Mouse (Mus musculus): Measurements from ENCODE around the gene Tmc8. TPM values are rescaled to one million over a fixed set of nuclear protein-coding genes. Genes with fewer than 3 reads are reported as not detected.

The Tmc8 gene
- 1 to 10 TPM; 1.5 to 3.3 (median 3.0) TPM for total RNA-seq (2022)

DNA sequence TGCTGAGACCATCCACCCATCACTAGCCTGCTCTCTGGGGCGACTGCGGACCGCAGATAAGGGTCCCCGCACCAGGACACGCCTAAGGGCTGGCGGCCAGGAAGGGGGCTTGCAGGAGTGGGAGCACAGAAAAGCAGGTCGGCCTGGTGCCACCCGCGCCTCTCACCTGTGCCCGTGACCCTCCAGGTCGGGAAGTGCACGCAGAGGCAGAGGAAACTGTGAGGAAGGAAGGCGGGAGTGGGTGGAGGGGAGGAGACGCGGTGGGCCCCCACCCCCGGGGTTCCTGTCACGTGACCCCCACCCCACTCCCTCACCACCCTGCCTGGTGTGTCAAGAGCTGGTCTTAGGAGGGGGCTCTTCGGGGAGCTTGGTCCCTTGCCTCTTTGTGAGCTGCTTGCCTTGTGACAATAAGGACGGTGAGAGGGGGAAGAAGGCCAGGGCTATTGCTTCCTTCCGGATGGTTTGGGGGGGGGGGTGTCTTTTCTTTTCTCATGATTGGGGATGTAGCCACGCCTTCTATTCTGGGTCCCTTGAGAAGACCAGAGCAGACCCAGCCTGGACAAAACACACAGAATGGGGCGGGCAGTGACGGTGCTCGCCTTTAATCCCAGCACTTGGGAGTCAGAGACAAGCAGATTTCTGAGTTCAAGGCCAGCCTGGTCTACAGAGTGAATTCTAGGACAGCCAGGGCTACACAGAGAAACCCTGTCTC, at the start of gene Tmc8, which contains the start of gene Tmc6:
Gene Tmc8, plus strand, starts transcription at position 84 of the 712 bp plus-strand sequence.
Gene Tmc6, minus strand, starts transcription at position 206 of the 712 bp plus-strand sequence.
- no peak for DNase-seq

DNA sequence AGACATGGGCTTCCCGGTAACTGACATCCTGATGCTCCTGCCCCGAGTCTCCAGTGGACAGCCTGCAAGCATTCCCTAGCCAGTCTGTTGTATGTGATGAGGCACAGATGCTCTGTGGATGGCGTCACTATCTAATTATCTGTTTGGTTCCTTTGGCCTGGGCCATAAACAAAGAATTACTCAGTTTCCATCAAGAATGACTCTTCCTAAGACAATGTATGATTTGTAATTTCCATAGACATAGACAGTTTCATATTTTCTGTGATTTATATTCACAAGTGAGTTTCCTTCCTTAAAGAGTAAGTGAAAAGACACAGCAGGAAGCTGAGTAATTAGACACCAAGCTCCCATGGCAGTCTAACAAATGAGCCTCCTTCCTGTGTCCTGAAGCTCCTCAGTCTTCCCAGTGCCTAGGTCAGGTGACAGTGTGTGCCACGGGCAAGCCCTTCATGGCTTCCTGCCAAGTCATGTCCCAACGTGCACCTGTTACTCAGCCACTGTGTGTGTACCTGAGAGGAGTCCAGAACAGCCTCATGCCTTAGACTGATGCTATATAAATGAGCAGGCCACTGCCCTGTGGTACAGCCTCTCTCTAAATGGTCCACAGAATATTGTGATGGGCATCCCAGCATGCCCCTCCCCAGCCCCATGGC, 45.7 kb upstream of the Tmc8 start:
- no peak for DNase-seq

DNA sequence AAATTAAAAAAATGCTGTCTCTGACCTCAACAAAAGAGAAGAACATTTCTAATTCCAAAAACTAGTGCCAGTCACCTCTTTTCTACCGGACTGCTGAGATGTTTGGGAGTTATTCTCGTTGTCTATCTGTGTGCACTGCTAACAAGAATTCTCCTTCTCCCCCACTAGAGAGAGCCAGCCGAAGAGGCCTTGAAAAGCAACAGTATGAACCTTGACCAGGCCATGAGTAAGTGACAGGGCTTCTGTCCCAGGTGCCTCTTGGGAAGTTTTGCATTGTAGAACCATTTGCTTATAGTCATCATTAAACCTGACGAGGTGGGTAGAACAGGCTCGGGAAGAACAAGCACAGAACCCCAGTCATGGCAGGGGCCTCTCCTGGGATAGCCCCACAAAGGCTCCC, 43.8 kb upstream of the Tmc8 start:
- no peak for DNase-seq

GRCm38 (mm10) chr11:117741128-117741527, 40.7 kb upstream of the Tmc8 start:
- no peak for DNase-seq

DNA sequence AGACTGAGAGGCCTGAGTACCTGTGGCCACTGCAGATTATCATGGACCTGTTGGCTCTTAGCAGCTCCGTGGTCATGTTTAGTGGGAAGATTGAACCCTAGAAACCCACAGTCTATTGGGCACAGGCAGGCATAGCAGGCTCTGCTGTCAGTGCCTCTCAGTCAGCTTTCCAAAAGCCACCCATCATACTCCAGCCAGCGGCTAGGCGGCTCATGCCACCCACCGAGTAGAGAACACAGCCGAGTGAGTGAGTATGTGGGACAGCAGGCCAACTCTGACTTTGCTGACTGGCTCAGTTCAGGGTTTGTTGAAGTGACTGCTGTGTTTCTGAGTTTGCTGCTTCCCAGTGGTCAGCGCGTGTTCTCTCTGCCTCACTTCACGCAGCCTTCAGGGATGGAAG, 39.6 kb upstream of the Tmc8 start:
- DNase-seq = no peak

DNA sequence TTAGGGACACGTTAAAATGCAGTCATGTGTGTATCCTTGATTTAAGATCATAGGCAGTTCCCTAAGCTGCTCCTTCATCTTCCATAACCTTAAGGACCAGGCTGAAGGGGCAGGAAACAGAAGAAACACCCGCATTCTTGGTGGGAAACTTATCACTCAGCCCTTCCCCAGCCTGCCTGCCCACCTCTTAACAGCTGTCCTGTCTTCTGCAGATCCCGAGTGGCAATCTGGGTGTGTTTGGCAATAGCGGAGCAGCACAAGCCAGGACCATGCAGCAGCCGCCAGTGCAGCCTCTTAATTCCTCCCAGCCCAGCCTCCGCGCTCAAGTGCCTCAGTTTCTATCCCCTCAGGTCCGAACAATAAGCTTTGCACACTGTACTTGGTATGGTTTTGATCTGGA, 39.2 kb upstream of the Tmc8 start:
- DNase-seq = no peak

DNA sequence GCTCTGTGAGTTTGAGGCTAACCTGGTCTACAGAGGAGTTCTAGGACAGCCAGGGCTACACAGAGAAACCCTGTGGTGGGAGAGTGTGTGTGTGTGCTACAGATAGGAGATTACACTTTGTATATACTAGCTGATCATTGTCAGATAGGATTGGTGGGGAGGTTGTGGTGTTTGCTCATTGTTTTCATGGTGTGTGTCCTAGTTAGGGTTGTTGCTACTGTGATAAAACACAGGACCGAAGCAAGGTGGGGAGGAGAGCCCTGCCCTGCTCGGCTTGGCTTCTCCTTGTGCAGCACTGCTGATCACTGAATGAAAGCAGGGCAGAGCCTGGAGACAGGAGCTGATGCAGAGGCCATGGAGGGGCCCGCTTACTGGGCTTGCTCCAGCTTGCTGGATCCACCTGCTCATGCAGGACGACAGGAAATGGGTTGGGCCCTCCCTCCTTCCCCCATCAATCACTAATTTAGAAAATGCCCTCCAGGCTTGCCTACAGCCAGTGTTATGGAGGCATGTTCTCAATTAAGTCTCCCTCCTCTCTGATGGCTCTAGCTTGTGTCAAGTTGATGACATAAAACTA, 38.3 kb upstream of the Tmc8 start:
- no peak for DNase-seq

- no peak for DNase-seq
Measured at GRCm38 (mm10) chr11:117748628-117749027, 33.2 kb upstream of the Tmc8 start.

GRCm38 (mm10) chr11:117749414-117749813, 32.5 kb upstream of the Tmc8 start:
- no peak for DNase-seq

GRCm38 (mm10) chr11:117751544-117751943, 30.3 kb upstream of the Tmc8 start:
- DNase-seq = no peak

GRCm38 (mm10) chr11:117755891-117756290, 26.0 kb upstream of the Tmc8 start:
- no peak for DNase-seq

GRCm38 (mm10) chr11:117759267-117759666, 22.6 kb upstream of the Tmc8 start:
- no peak for DNase-seq

- DNase-seq = no peak
Measured at GRCm38 (mm10) chr11:117760374-117761119, 21.3 kb upstream of the Tmc8 start.

- DNase-seq = no peak
Measured at GRCm38 (mm10) chr11:117761801-117762200, 20.1 kb upstream of the Tmc8 start.

GRCm38 (mm10) chr11:117762246-117762645, 19.6 kb upstream of the Tmc8 start:
- DNase-seq = no peak

DNA sequence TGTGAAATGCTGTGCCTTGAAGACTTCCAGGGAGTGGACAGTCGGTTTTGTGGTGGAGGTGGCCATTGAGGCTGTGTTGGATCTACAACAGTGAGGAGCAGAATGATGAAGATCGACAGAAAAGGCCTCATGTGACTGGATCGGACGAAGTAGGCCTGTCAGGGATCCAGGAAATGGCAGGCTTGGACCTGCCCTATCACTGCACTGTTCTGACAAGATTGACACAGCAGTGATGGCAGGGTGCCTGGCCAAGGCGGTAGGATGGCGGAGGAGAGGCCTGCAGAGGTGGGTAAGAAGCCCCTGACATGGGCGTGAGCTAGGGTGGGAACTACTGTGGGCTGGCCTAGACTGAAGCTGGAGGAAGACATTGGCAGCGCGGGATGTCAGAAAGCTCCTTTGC, 17.6 kb upstream of the Tmc8 start:
- DNase-seq = no peak

DNA sequence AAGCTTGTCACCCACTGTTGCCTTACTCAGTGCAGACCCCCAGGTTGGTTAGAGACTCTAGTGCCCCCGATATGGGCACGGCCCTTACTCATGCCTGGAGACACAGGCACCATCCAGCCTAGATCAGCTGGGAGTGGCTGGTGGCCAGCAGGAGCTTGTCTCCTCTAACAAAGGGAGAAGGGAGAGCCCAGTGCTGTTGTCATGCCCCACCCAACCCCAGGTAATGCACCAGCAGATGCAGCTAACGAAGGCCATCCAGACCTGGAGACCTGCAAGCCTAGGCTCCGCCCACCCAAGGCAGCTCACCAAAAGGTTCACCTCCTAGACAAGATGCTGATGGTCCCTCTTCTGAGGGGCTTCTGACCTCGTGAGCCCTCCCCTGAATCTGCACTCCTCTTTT, 16.5 kb upstream of the Tmc8 start:
- no peak for DNase-seq

GRCm38 (mm10) chr11:117766275-117766674, 15.6 kb upstream of the Tmc8 start:
- no peak for DNase-seq

- DNase-seq = no peak
Measured at GRCm38 (mm10) chr11:117768725-117769682, 12.9 kb upstream of the Tmc8 start.

GRCm38 (mm10) chr11:117769683-117770047, 12.2 kb upstream of the Tmc8 start:
- no peak for DNase-seq

- DNase-seq = no peak
Measured at GRCm38 (mm10) chr11:117770407-117770806, 11.5 kb upstream of the Tmc8 start.

- no peak for DNase-seq
Measured at GRCm38 (mm10) chr11:117772352-117772751, 9.5 kb upstream of the Tmc8 start.
